Mouse (Mus musculus) intestine, postnatal 0 days (tissue): ENCODE measurements around the gene Vps18. TPM values are rescaled to one million over a fixed set of nuclear protein-coding genes. Genes with fewer than 3 reads are reported as not detected.

ENCODE experiments used
- ATAC-seq: fragments of 200-750 bp; cut with Nextera tagmentation; 2 replicates; pipeline ENCODE4 v1.8.0; 2017; ENCODE audit warnings: mild to moderate bottlenecking, moderate TSS enrichment, moderate library complexity
- H3K27ac ChIP-seq: fragments of 300-500 bp; sonication (generic); 2 replicates; pipeline ENCODE4 v1.5.1; 2014; ENCODE audit warnings: mild to moderate bottlenecking, low read depth, low read length, moderate library complexity
- H3K27me3 ChIP-seq: fragments of 300-500 bp; sonication (generic); replicated peaks from 2 replicates; pipeline ENCODE4 v1.6.1; 2014; ENCODE audit warnings: low read length, mixed read lengths; ENCODE audit not compliant: control insufficient read depth, insufficient read depth
- H3K36me3 ChIP-seq: fragments of 300-500 bp; sonication (generic); 2 replicates; pipeline ENCODE4 v1.6.1; 2014; ENCODE audit warnings: mild to moderate bottlenecking, moderate library complexity; ENCODE audit not compliant: control insufficient read depth, insufficient read depth
- H3K4me1 ChIP-seq: fragments of 300-500 bp; sonication (generic); replicated peaks from 2 replicates; pipeline ENCODE4 v1.6.1; 2014; ENCODE audit warnings: antibody characterized with exemption, low read length, mixed read lengths; ENCODE audit not compliant: control insufficient read depth, insufficient read depth
- H3K4me2 ChIP-seq: fragments of 300-500 bp; sonication (generic); replicated peaks from 2 replicates; pipeline ENCODE4 v1.6.1; 2014; ENCODE audit warnings: low read depth, mild to moderate bottlenecking, moderate library complexity
- H3K4me3 ChIP-seq: fragments of 300-500 bp; sonication (generic); 2 replicates; pipeline ENCODE4 v1.5.1; 2014; ENCODE audit warnings: low read depth, low read length
- H3K9ac ChIP-seq: fragments of 300-500 bp; sonication (generic); 2 replicates; pipeline ENCODE4 v1.6.1; 2014; ENCODE audit warnings: mild to moderate bottlenecking, low read depth, low read length
- H3K9me3 ChIP-seq: fragments of 300-500 bp; sonication (generic); 2 replicates; pipeline ENCODE4 v1.6.1; 2016; ENCODE audit warnings: mixed run types; ENCODE audit not compliant: control insufficient read depth
- CTCF ChIP-seq: sonication (generic); IDR thresholded peaks from 2 replicates; pipeline ENCODE4 v1.5.1; 2016; ENCODE audit warnings: low read depth, mild to moderate bottlenecking, control low read depth, antibody characterized with exemption, moderate library complexity
- WGBS: fragments of 180-500 bp; shearing (Covaris S2); extraction: QIAGEN DNeasy Blood & Tissue Kit; methylation state at CpG from one replicate; pipeline ENCODE4 v1.1.7; 2014; 5-methylcytosine and 5-hydroxymethylcytosine counted together
- polyA plus RNA-seq: library from polyadenylated mRNA; unstranded; fragments of >200 nt; fragmentation: Nextera tagmentation; extraction: Ambion mirVana; gene quantifications from 2 replicates; pipeline ENCODE4 v1.2.1, GENCODE M21; 2015

The Vps18 gene
- polyA plus RNA-seq, 1 experiment from 2014 or later, result 21.8 TPM

DNA sequence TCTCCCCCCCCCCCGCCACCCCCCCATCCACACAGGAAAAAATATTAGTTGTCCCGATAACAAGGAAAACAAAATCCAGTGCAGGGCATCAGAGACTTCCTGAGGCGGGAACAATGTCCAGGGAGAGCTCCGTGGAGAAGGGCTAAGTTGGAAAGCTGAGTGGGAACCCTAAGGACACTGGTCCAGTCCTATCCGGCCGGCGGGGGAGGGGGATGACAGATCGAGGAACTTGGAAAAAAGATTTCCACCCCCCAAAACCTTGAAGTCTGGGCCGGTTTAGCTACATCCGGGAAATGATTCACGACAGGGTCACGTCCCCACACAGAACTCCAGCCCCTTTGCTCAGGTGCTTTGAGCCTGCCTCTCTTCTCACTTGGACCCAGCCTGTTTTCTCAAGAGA is 23.0 kb downstream of the Vps18 start:
- H3K27ac ChIP-seq, result no peak overlapping the region

DNA sequence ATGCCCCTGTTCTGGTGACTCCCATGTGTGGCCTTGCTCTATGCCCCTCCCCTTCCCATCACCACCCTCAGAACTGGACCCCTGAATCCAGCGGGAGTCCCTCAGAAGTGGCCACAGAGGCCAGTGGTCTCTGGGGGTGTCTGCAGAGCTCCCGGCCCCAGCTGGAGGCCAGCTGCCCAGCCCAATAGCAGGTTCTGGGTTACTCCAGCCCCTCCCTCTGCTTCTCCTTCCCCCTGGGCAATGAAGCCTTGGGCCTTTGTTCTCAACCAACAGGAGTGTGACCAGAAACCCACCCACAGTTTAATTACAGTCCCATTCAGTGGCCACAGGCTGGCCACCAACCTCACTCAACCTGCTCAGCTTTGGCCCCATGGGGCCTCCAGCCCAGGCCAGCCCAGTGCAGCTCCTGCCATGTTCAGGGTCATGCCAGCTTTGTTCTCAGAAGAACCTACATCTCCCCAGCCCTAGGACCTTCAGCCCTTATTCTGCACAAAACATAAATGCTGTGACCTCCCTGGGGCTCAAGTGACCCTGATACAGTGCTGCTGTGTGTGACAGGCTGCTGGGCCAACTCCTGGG is 23.9 kb downstream of the Vps18 start:
- Histone ChIP-seq H3K27me3 (no peaks in the 10 kb centered on the region), H3K27ac (no peak overlapping the region), H3K9me3 (no peaks in the 10 kb centered on the region), H3K4me3 (no peak overlapping the region), H3K36me3 (no peaks in the 10 kb centered on the region), H3K4me1 (no peaks in the 10 kb centered on the region), H3K9ac (no peak overlapping the region), H3K4me2 (no peak overlapping the region)
- ATAC-seq, result 0 out of 2 replicates have a peak, but pooled peaks have one; percentile 5
- WGBS, result 81% methylated on average over 2 of the region's 2 CpGs
- TF ChIP-seq CTCF, result no peak

More for the DNA sequence above, 23.0 kb downstream of the Vps18 start:
- H3K27me3 ChIP-seq, result no peaks in the 10 kb centered on the region
- H3K36me3 ChIP-seq, result no peaks in the 10 kb centered on the region
- no peaks in the 10 kb centered on the region for H3K9me3 ChIP-seq
- ATAC-seq, result no peak
- H3K9ac ChIP-seq, result no peak overlapping the region
- 54% methylated on average over 12 of the region's 12 CpGs for WGBS
- no peak overlapping the region for H3K4me2 ChIP-seq
- H3K4me3 ChIP-seq, result no peak overlapping the region
- no peak for TF ChIP-seq CTCF
- H3K4me1 ChIP-seq, result no peaks in the 10 kb centered on the region

DNA sequence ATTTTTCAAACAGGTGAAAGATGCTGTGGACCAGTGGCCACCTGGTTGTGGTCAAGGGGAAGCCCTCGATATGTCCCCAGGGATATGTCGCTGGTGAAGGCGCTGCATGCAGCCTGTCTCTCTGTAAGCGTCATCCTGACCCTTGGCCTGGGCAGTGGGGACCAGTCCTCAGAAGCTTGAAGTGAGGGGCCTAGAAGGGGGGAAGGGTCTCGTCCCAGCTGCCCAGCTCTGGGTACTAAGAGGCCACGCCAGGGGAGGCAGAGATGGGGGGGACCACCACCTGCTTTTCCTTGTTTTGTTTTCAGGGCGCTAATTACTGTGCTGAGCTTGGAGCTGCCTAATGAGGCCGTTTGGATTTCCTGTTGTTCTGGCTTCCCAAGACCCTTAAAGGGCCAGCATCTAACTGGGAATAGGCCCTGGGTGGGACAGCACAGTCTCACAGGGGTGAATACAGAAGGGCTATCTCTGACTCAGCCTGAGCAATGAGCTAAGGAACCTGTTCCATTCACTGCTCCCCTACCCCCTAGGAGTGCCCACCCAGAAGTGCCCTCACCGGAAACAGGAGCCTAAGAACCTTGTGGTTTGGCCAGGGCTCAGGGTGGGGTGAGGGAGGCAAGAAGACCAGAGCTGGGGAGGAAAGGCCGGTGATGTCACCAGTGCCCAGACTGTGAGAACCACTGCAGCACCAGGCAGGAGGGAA is 25.4 kb downstream of the Vps18 start:
- no peak overlapping the region for H3K9ac ChIP-seq
- ATAC-seq, result no peak

DNA sequence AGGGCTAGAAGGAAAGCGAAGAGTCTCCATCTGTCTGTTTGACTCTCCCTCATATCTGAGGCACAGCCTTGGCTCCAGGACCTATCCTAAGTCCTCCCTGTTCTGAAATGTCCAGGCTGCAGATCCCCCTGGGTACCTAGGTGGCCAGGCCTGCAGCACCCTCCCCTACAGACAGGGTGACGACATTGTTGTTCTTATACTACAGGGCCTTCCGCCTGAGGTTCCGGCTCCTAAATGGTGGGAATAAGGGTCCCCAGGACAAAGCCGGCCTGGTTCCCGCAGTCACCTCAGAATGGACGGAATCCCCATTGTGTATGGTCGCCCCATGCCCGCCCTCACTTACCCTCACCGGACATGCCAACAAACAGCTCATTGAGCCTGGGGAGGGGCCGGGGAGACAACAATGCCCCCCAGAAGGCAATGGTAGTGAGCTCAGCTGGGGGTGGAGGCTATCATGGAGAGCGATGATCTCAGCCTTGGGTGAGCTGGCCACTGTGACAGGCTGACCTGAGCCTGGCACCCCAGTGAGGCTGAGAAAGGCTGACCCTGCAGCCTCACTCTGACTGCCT is 26.3 kb downstream of the Vps18 start:
- Histone ChIP-seq H3K4me2 (no peak overlapping the region), H3K27ac (no peak overlapping the region), H3K4me3 (no peak overlapping the region), H3K9ac (no peak overlapping the region), H3K27me3 (no peaks in the 10 kb centered on the region), H3K9me3 (no peaks in the 10 kb centered on the region), H3K4me1 (peaks cover 10% of the 10 kb centered on the region; the same call in 1 of the 2 replicates), H3K36me3 (no peaks in the 10 kb centered on the region)
- 80% methylated on average over 12 of the region's 12 CpGs for WGBS
- no peak for TF ChIP-seq CTCF
- ATAC-seq, result no peak

More for the DNA sequence above, 25.4 kb downstream of the Vps18 start:
- H3K4me3 ChIP-seq, result no peak overlapping the region
- no peak overlapping the region for H3K4me2 ChIP-seq
- H3K9me3 ChIP-seq, result no peaks in the 10 kb centered on the region
- H3K27me3 ChIP-seq, result no peaks in the 10 kb centered on the region
- TF ChIP-seq CTCF, result no peak
- no peak overlapping the region for H3K27ac ChIP-seq
- WGBS, result 59% methylated on average over 10 of the region's 10 CpGs
- peaks cover 10% of the 10 kb centered on the region; the same call in 1 of the 2 replicates for H3K4me1 ChIP-seq
- no peaks in the 10 kb centered on the region for H3K36me3 ChIP-seq

DNA sequence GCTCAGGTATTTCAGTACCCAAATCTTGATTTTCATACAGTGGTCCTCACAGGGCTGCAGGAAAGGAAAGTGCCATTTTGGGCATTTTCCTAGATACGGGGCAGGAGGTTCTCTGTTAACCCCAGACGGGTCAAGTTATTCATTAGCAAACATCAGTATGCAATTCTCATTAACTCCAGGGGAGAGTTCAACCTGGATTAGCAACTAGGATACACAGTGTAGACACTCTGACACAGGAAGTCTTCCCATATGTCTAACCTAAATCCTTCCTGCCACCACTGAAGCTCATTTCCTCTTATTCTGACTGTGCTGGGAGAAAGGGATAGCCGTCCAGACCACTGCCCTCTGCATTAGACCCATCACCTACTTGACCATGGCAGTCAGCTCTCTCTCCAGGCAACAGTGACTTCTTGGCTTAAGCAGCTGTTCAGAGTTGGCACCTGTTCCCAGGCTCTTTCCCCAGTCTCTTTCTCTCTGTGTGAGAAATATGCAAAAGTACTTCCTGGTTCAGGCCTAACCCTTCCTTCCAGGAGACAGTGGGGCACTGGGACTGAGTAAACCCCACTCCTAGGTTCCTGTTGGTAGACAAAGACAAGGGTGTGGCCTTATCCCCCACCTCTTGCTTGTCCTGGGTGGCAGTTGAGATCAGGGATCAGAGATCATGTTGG is 29.6 kb downstream of the Vps18 start:
- Histone ChIP-seq H3K9me3 (no peaks in the 10 kb centered on the region), H3K27me3 (peaks cover 10% of the 10 kb centered on the region; the same call in 1 of the 2 replicates), H3K4me1 (peaks cover 18% of the 10 kb centered on the region), H3K27ac (peak overlapping the region; percentile 80), H3K36me3 (no peaks in the 10 kb centered on the region), H3K4me3 (no peak overlapping the region), H3K9ac (no peak overlapping the region), H3K4me2 (0 out of 2 replicates have a peak overlapping the region, but pooled peaks have one; percentile 3)
- ATAC-seq, result peak; percentile 81
- no peak for TF ChIP-seq CTCF
- WGBS, result 38% methylated on average over 3 of the region's 3 CpGs

DNA sequence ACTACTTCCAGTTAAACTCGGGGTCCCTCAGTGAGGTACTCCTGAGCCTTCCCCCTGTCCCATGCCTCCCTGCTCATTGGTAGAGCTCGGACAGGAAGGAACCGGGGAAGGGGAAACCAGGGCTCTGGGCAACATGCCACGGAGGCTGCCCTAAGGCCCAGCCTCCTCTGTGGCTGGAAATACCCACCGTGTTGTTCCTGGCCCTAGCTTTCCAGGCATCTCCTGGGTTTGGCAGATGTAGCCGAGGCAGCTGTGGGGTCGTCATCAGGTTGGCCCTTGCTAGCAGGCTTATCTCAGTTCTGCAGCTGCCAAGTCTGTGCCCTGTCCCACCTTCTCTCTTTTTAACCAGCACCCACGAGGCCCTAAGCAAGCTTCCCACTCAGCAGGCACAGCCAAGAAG is 32.0 kb downstream of the Vps18 start:
- TF ChIP-seq CTCF, result no peak
- 69% methylated on average over 8 of the region's 8 CpGs for WGBS
- Histone ChIP-seq H3K27me3 (peaks cover 27% of the 10 kb centered on the region), H3K9ac (no peak overlapping the region), H3K27ac (no peak overlapping the region), H3K4me3 (no peak overlapping the region), H3K4me1 (peaks cover 20% of the 10 kb centered on the region), H3K36me3 (no peaks in the 10 kb centered on the region), H3K9me3 (no peaks in the 10 kb centered on the region), H3K4me2 (no peak overlapping the region)
- no peak for ATAC-seq
